Mouse (Mus musculus): ENCODE data around the gene Kif9.
A peak's percentile ranks its signal among the peaks of the same experiment; 100 is the strongest.

Gene Kif9

DNA sequence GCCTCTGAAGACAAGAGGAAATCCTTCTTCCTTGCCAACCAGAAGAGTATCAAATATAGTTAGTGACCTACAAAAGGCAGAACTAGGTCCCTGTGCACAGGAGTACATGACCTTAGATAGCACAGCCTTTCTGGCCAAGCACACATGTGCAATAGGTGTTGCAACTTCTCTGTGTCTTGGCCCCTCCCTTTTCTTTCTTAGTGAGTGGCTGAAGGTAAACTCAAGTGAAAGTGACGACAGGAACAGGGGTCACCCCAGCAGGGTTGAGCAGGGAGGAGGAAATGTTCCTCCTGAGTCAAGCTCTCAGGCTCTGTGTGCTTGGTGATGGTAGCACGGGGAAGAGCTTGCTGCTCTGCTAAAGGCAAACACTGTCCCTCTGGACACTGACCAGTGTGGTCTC is 49.0 kb downstream of the Kif9 start:
- no peak for DNase-seq (ENCODE audit: low read depth, low spot score)

DNA sequence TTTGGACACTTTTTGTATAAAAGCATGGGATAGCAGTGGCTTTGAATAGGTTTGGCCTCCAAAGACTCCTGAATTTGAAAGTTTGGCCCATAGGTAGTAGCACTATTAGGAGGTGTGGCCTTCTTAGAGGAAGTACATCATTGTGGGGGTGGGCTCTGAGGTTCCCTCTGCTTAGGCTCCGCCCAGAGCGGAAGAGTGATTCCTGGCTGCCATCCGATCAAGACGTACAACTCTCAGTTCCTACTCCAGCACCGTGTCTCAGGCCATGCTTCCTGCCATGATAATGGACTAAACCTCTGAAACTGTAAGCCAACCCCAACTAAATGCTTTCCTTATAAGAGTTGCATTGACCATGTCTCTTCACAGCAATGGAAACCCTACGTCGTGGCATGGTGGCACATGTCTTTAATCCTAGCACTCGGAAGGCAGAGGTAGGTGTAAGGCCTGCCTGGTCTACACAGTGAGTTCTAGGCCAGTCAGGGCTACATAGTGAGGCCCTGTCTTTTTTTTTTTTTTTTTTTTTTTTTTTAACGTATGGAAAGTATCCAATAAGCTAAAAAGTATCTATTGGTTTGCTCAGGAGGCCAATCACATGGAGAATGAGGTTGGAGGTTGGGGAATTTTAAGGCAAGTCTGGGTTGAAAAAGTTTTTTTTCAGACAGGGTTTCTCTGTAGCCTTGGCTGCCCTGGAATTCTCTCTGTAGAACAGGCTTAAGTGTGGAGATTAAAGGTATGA is 52.4 kb downstream of the Kif9 start:
- no peak for DNase-seq (ENCODE audit: low read depth, low spot score)

DNA sequence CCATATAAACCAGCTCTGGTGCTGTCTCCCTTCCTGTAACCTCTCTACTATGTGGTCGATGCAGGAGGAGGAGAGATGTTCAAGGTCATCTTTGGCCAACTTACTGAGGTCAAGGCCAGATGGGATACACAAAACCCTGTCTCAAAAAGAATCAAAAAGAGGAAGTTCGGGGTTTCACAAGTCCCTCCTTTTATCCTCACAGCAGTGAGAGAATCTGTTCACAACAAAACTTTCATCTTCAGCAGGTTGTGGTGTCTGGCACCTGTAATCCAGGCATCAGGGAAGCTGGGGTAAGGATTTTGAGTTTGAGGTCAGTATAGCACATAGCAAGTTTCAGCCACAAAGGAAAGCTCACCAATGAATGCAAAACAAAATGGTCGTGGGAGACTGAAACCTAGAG is 53.9 kb downstream of the Kif9 start:
- no peak for DNase-seq (ENCODE audit: low read depth, low spot score)

DNA sequence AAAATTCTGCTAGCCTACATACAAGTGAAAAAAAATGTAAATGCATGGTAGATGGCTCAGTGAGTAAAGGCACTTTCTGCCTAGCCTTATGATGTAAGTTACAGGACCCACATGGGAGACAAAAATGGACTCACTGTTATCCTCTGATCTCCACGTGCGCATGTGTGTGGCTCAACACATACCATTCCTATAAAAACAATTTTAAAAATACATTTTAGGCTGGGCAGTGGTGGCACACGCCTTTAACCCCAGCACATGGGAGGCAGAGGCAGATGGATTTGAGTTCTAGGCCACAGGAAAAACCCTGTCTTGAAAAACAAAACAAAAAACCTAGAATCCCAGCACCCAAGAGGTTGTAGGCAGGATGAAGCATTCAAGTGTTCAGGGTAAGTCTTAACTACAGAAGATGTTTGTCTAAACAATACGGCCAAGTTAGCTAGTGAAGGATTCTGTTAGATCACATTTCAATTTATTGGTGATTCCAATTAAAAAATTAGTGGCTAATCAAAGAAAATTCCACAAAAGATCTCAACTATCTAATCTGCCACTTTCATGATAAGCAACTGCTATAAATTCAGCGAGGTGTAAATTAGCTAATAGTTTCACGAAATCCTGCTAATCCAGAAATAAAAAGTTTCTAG is 54.5 kb downstream of the Kif9 start:
- DNase-seq (ENCODE audit: low read depth, low spot score) = no peak

DNA sequence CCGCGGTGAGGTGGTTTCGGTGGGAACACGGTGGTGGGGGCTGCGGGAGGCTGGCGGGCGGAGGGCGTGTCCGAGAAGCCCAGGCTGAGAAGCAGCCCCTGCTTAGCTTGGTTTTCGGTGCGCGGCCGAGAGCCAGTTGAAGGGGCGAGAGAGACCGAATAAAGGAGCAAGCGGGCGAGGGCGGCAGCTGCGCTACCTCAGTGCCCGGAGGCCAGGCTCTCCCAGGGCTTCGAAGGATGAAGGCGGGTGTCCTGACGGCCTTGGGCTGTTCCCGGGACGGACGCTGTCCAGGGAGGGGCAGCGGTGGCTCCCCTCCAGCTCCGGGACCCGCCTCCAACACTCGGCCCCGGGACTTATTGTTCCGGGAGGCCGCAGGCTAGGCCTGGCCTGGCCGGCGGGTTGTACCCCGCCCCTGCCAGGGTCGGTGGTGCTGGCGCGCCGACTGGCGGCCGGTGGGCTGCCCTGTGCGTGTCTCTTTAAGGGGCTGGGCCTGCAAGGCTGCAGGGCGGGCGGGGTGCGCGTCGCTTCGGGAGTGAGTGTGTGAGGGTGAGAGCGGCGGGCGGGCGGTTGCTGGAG is 55.2 kb downstream of the Kif9 start:
- peak; percentile 98 for DNase-seq (ENCODE audit: low read depth, low spot score)

DNA sequence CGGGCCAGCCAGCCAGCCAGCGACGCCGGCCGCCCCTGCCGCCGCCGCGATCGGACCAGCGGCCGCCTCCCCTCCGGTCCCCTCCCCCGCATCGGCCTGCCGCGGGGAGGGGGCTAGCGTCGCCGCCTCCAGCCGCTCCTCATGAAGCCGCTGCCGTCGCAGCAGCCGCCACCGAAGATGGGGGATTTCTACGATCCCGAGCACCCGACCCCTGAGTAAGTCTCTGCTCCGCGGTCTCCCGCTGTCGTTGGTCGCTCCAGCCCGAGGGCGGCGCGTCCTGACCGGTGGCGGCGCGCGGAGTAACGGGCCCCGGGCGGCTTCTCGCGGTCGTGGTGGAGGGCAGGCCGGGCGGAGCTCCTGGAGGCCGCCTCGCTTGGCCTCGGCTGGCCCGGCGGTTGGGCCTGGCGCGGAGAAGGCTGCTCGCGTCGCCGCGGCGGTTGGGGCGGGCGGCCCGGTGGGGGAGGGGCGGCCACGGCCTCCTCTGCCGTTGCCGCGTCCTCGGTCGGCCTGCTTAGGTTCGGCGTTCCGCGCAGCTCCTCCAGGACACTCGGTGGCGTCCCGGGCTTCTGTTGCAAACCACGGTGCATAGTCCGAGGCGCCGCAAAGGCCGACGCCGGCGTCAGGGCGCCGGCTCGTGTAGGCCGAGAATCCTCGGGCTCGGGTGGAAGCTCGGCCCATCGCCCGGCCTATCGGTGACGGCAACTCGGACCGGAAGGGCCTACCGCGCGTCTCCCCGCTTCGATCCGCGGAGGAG is 56.0 kb downstream of the Kif9 start, which contains the start of gene Setd2:
Gene Setd2 (plus strand): TSS at position 60 of the 754 bp plus-strand sequence.
- DNase-seq (ENCODE audit: low read depth, low spot score) = peak; percentile 75

DNA sequence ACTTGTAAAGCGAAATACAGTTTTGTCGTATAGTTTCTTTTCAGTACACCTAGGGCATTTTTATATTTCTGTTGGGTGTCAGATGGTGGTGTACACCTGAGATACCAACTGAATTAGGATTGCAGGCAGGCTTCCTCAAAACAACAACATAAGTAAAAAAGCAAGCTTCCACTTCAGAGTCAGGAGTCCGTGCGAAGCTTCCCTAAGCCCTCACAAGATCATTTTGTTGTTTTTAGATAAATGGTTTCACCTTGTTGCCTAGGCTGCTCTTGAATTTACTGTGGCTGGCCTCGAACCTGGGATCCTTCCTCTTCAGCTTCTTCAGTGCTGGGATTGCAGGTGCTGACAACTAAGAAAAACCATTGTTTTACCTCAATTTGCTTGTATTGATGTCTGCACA is 56.9 kb downstream of the Kif9 start:
- DNase-seq (ENCODE audit: low read depth, low spot score) = no peak

DNA sequence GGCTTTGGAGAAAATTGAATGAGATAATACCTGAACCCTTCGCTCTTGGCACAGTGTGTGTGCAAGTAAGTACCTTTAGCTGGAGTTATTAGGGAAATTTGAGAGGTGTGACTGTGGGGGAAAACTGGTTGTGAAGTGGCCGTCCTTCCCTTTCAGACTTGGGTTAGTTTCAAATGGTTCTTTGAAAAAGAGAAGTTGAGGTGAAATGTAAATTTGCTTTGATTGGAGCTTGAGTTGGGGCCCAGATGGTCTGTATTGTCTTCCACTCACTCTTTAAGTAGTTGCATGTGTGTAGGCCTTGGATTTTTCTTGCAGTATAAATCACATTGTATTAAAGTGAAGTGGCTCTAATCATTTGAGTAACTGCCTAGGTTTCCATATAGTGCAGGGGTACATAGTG is 58.4 kb downstream of the Kif9 start:
- no peak for DNase-seq (ENCODE audit: low read depth, low spot score)

DNA sequence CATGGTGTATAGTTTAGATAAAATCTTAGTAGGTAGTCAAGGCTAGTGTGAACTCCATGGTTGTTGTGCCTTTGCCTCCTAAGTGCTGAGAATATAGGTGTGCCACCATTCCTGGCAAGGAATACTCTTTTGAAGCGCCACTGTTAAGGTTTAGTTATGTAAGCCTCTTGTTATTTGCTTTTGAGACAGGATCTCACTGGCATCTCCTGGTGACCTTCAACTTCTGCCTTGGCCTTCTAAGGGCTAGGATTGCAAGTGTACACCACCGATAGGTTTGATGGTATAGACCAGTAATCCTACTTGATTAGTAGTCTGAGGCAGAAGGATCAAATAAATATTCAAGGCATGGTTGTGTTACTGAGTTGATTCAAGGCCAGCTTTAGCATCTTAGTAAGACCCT is 59.9 kb downstream of the Kif9 start:
- DNase-seq (ENCODE audit: low read depth, low spot score) = no peak

DNA sequence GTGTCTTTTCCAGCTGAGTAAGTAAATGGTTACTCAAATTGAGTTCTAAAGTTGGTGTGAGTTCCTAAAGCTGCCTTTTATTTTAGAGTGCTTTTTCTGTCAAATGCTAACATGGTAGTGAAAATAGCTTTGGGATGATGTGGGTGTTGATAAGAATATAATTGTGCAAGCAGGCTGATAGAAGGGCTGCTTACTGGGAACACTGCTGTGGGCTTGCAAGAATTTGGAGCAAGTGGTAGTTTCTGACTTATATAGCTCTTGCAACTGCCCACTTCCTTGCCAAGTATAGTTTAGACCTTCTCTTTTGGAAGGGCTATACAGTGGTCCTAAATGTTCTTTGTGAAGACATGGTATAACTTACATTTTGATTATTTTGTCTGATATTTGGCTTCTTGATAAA is 61.8 kb downstream of the Kif9 start:
- DNase-seq (ENCODE audit: low read depth, low spot score) = peak; percentile 62

DNA sequence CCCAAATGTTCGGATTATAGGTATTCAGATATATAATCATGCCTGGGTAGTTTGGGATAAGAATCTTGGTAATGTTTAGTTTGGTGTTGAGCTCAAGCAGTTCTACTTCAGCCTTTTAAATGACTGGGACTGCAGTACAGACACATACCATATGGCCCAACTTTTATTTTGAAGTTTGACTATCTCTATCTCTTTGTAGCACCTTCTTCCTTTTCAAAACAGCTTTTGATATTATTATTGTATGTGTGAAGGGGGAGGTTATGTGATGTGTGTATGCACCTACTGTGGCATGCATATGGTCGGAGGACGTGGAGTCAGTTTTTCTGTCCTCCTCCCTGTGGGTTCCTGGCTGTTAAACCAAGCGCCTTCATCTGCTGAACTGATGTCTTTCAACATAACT is 65.2 kb downstream of the Kif9 start:
- peak; percentile 22 for DNase-seq (ENCODE audit: low read depth, low spot score)

DNA sequence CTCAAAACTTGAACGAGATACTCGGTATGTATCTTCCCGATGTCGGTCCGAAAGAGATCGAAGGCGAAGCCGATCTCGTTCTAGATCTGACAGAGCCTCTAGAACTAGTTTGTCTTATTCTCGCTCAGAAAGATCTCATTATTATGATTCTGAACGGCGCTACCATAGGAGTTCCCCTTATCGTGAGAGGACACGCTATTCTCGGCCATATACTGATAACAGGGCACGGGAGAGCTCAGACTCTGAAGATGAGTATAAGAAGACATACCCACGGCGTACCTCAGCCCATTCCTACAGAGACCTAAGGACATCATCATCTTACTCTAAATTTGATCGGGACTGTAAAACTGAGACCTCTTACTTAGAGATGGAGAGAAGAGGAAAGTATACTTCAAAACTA is 71.5 kb downstream of the Kif9 start:
- DNase-seq (ENCODE audit: low read depth, low spot score) = no peak

DNA sequence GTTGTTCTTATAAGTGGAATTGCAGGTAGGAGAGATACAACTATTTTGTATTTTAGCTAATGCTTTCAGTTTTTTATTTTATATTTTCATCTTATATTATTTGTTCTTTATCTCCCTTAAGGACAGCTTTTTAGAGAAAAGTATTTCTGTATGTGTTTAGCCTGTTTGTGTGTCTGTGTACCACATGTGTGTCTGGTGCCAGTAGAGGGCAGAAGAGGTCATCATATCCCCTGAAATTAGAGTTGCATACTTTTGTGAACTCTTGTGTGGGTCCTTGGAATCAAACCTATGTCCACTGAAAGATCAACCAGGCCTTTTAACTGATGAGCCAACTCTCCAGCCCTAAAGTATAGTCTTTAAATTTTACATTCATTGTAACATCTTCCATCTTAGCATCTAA is 91.6 kb downstream of the Kif9 start:
- DNase-seq (ENCODE audit: low read depth, low spot score) = peak; percentile 15

All from brain, adult 2 months (tissue).